Mouse (Mus musculus): ENCODE measurements around the gene Lars2.

- TF ChIP-seq CTCF (IDR thresholded peaks at IDR 0.05 in 2 of 3, conservative IDR thresholded peaks at IDR 0.05 in 1 of 3; ENCODE audit: control insufficient read depth in 1 of 3, insufficient read depth in 1 of 3, low read depth in 2 of 3, low read length in 3 of 3, poor library complexity in 1 of 3, severe bottlenecking in 1 of 3) (peak; percentile 13 to 26 (median 23); a peak in 4 of 6 replicates), GATA1 (IDR thresholded peaks at IDR 0.05; ENCODE audit: low read depth, low read length) (no peak)
These were observed 139.8 kb downstream of the Lars2 start for GRCm38 (mm10) chr9:123506270-123507146.
